Mouse (Mus musculus) hindbrain, embryonic 10.5 days (tissue): ENCODE measurements at regions not wholly inside any gene's neighbourhood (a gene's known extent, or its start where the extent isn't known, plus 50 kb on each side); places are given as distances from the start of the nearest gene placed in this dataset.

Experiments used
- DNase-seq: peaks from one replicate; pipeline ENCODE4 v3.0.0-alpha.2; 2017; ENCODE audit warnings: low spot score
- H3K27ac ChIP-seq: fragments of 300-500 bp; sonication (generic); 2 replicates; pipeline ENCODE4 v1.5.1; 2016; ENCODE audit warnings: mild to moderate bottlenecking, moderate library complexity
- H3K27me3 ChIP-seq: fragments of 300-500 bp; sonication (generic); 2 replicates; pipeline ENCODE4 v1.6.1; 2016; ENCODE audit warnings: mild to moderate bottlenecking; ENCODE audit not compliant: poor library complexity, insufficient read depth, severe bottlenecking
- H3K36me3 ChIP-seq: fragments of 300-500 bp; sonication (generic); 2 replicates; pipeline ENCODE4 v1.6.1; 2016; ENCODE audit warnings: mild to moderate bottlenecking, moderate library complexity
- H3K4me1 ChIP-seq: fragments of 300-500 bp; sonication (generic); replicated peaks from 2 replicates; pipeline ENCODE4 v1.6.1; 2016; ENCODE audit warnings: mild to moderate bottlenecking
- H3K4me3 ChIP-seq: fragments of 300-500 bp; sonication (generic); 2 replicates; pipeline ENCODE4 v1.5.1; 2016; ENCODE audit warnings: mild to moderate bottlenecking, moderate library complexity
- H3K9me3 ChIP-seq: fragments of 300-500 bp; sonication (generic); 2 replicates; pipeline ENCODE4 v1.6.1; 2016; ENCODE audit warnings: mild to moderate bottlenecking, moderate library complexity
- WGBS: fragments of 180-500 bp; shearing (Covaris S2); methylation state at CpG from one replicate; pipeline ENCODE4 v1.1.7; 2016; 5-methylcytosine and 5-hydroxymethylcytosine counted together

- no peak overlapping the region for H3K27ac ChIP-seq
- H3K4me3 ChIP-seq, result no peak overlapping the region
- no peaks in the 10 kb centered on the region for H3K9me3 ChIP-seq
- 93% methylated on average over 5 of the region's 5 CpGs for WGBS
- no peaks in the 10 kb centered on the region for H3K36me3 ChIP-seq
- H3K27me3 ChIP-seq, result no peaks in the 10 kb centered on the region
- no peak for DNase-seq
- peaks cover 26% of the 10 kb centered on the region for H3K4me1 ChIP-seq
Observed at GRCm38 (mm10) chr9:120851914-120852313, 77.1 kb upstream of the Ctnnb1 start.

- DNase-seq, result no peak
- Histone ChIP-seq H3K4me3 (no peak overlapping the region), H3K27ac (peak overlapping the region; percentile 67), H3K36me3 (no peaks in the 10 kb centered on the region), H3K27me3 (no peaks in the 10 kb centered on the region), H3K4me1 (peaks cover 26% of the 10 kb centered on the region), H3K9me3 (no peaks in the 10 kb centered on the region)
- 67% methylated on average over 6 of the region's 6 CpGs for WGBS
Observed at GRCm38 (mm10) chr9:120852572-120852971, 76.4 kb upstream of the Ctnnb1 start.

- WGBS, result 92% methylated on average over 8 of the region's 8 CpGs
- Histone ChIP-seq H3K9me3 (no peaks in the 10 kb centered on the region), H3K4me1 (peaks cover 26% of the 10 kb centered on the region), H3K27ac (peak overlapping the region; percentile 67), H3K36me3 (no peaks in the 10 kb centered on the region), H3K4me3 (no peak overlapping the region), H3K27me3 (no peaks in the 10 kb centered on the region)
- DNase-seq, result no peak
Observed at GRCm38 (mm10) chr9:120853032-120853597, 75.9 kb upstream of the Ctnnb1 start.

- peak overlapping the region; percentile 56; the same call in 1 of the 2 replicates for H3K27ac ChIP-seq
- no peaks in the 10 kb centered on the region for H3K36me3 ChIP-seq
- WGBS, result 64% methylated on average over 7 of the region's 7 CpGs
Observed at GRCm38 (mm10) chr9:120854351-120854750, 74.7 kb upstream of the Ctnnb1 start.

GRCm38 (mm10) chr9:120855293-120856050 is 73.5 kb upstream of the Ctnnb1 start:
- no peaks in the 10 kb centered on the region for H3K36me3 ChIP-seq
- no peak for DNase-seq
- H3K27ac ChIP-seq, result peak overlapping the region; percentile 17; the same call in 1 of the 2 replicates
- H3K4me1 ChIP-seq, result peaks cover 19% of the 10 kb centered on the region
- H3K4me3 ChIP-seq, result no peak overlapping the region
- WGBS, result 59% methylated on average over 3 of the region's 3 CpGs
- H3K27me3 ChIP-seq, result no peaks in the 10 kb centered on the region
- no peaks in the 10 kb centered on the region for H3K9me3 ChIP-seq

More at GRCm38 (mm10) chr9:120854351-120854750, 74.7 kb upstream of the Ctnnb1 start:
- no peaks in the 10 kb centered on the region for H3K9me3 ChIP-seq
- H3K27me3 ChIP-seq, result no peaks in the 10 kb centered on the region
- H3K4me1 ChIP-seq, result peaks cover 24% of the 10 kb centered on the region
- no peak overlapping the region for H3K4me3 ChIP-seq
- DNase-seq, result no peak

- 88% methylated on average over 6 of the region's 6 CpGs for WGBS
- DNase-seq, result no peak
- peaks cover 23% of the 10 kb centered on the region for H3K4me1 ChIP-seq
- H3K27ac ChIP-seq, result no peak overlapping the region
- H3K9me3 ChIP-seq, result no peaks in the 10 kb centered on the region
- H3K4me3 ChIP-seq, result no peak overlapping the region
- H3K36me3 ChIP-seq, result no peaks in the 10 kb centered on the region
- H3K27me3 ChIP-seq, result no peaks in the 10 kb centered on the region
Observed at GRCm38 (mm10) chr9:120857849-120858510, 71.0 kb upstream of the Ctnnb1 start.

GRCm38 (mm10) chr9:120860969-120861595 is 67.9 kb upstream of the Ctnnb1 start:
- Histone ChIP-seq H3K4me1 (peaks cover 11% of the 10 kb centered on the region), H3K27ac (peak overlapping the region; percentile 71), H3K9me3 (no peaks in the 10 kb centered on the region), H3K27me3 (no peaks in the 10 kb centered on the region), H3K36me3 (no peaks in the 10 kb centered on the region), H3K4me3 (no peak overlapping the region)
- 62% methylated on average over 8 of the region's 8 CpGs for WGBS
- no peak for DNase-seq

GRCm38 (mm10) chr9:120861788-120862345 is 67.1 kb upstream of the Ctnnb1 start:
- 73% methylated on average over 12 of the region's 12 CpGs for WGBS
- H3K4me1 ChIP-seq, result peaks cover 18% of the 10 kb centered on the region
- no peak for DNase-seq
- H3K36me3 ChIP-seq, result no peaks in the 10 kb centered on the region
- no peak overlapping the region for H3K4me3 ChIP-seq
- H3K27me3 ChIP-seq, result no peaks in the 10 kb centered on the region
- no peaks in the 10 kb centered on the region for H3K9me3 ChIP-seq
- H3K27ac ChIP-seq, result peak overlapping the region; percentile 71

GRCm38 (mm10) chr9:120864410-120864809 is 64.6 kb upstream of the Ctnnb1 start:
- WGBS, result 86% methylated on average over 2 of the region's 3 CpGs
- Histone ChIP-seq H3K27me3 (no peaks in the 10 kb centered on the region), H3K4me3 (no peak overlapping the region), H3K4me1 (peaks cover 28% of the 10 kb centered on the region), H3K27ac (no peak overlapping the region), H3K36me3 (no peaks in the 10 kb centered on the region), H3K9me3 (no peaks in the 10 kb centered on the region)
- DNase-seq, result no peak

- peaks cover 35% of the 10 kb centered on the region for H3K4me1 ChIP-seq
- peaks cover 5% of the 10 kb centered on the region; the same call in 1 of the 2 replicates for H3K27me3 ChIP-seq
- DNase-seq, result no peak
- H3K9me3 ChIP-seq, result no peaks in the 10 kb centered on the region
- H3K4me3 ChIP-seq, result no peak overlapping the region
- WGBS, result 72% methylated on average over 5 of the region's 5 CpGs
- no peak overlapping the region; the same call in 1 of the 2 replicates for H3K27ac ChIP-seq
- no peaks in the 10 kb centered on the region for H3K36me3 ChIP-seq
Observed at GRCm38 (mm10) chr9:120866251-120866650, 62.8 kb upstream of the Ctnnb1 start.

- peak overlapping the region; percentile 35; the same call in 1 of the 2 replicates for H3K27ac ChIP-seq
- H3K9me3 ChIP-seq, result no peaks in the 10 kb centered on the region
- no peak overlapping the region for H3K4me3 ChIP-seq
- no peak for DNase-seq
- H3K27me3 ChIP-seq, result peaks cover 5% of the 10 kb centered on the region; the same call in 1 of the 2 replicates
- H3K4me1 ChIP-seq, result peaks cover 34% of the 10 kb centered on the region
- no peaks in the 10 kb centered on the region for H3K36me3 ChIP-seq
- 55% methylated on average over 4 of the region's 4 CpGs for WGBS
Observed at GRCm38 (mm10) chr9:120866709-120867108, 62.3 kb upstream of the Ctnnb1 start.

GRCm38 (mm10) chr9:120867861-120868260 is 61.2 kb upstream of the Ctnnb1 start:
- H3K27me3 ChIP-seq, result peaks cover 5% of the 10 kb centered on the region; the same call in 1 of the 2 replicates
- no peak overlapping the region for H3K27ac ChIP-seq
- H3K4me3 ChIP-seq, result no peak overlapping the region
- H3K9me3 ChIP-seq, result no peaks in the 10 kb centered on the region; the same call in 1 of the 2 replicates
- H3K36me3 ChIP-seq, result no peaks in the 10 kb centered on the region
- H3K4me1 ChIP-seq, result peaks cover 29% of the 10 kb centered on the region
- WGBS, result 86% methylated on average over 2 of the region's 2 CpGs
- no peak for DNase-seq
